Mouse (Mus musculus): ENCODE measurements around the gene Pdlim5. TPM values are rescaled to one million over a fixed set of nuclear protein-coding genes. Genes with fewer than 3 reads are reported as not detected.

Pdlim5 gene
- total RNA-seq, 2 experiments from 2014 or later = 11.5 to 20.2 TPM

- peak; percentile 55 for ATAC-seq (replicated peaks; ENCODE audit: poor library complexity)
Observed at GRCm38 (mm10) chr3:142394796-142395508, 544 bp downstream of the Pdlim5 start.

- ATAC-seq (replicated peaks; ENCODE audit: poor library complexity) = peak; percentile 32
Observed at GRCm38 (mm10) chr3:142394000-142394411, 1.5 kb downstream of the Pdlim5 start.

- no peak for ATAC-seq (replicated peaks; ENCODE audit: poor library complexity)
Observed at GRCm38 (mm10) chr3:142391531-142391930, 4.0 kb downstream of the Pdlim5 start.

- ATAC-seq (replicated peaks; ENCODE audit: poor library complexity) = no peak
Observed at GRCm38 (mm10) chr3:142390288-142390687, 5.2 kb downstream of the Pdlim5 start.

- ATAC-seq (replicated peaks; ENCODE audit: poor library complexity) = no peak
Observed at GRCm38 (mm10) chr3:142388189-142388588, 7.3 kb downstream of the Pdlim5 start.

GRCm38 (mm10) chr3:142386505-142386904 is 9.0 kb downstream of the Pdlim5 start:
- ATAC-seq (replicated peaks; ENCODE audit: poor library complexity) = no peak

GRCm38 (mm10) chr3:142385690-142386089 is 9.8 kb downstream of the Pdlim5 start:
- ATAC-seq (replicated peaks; ENCODE audit: poor library complexity) = no peak

- ATAC-seq (replicated peaks; ENCODE audit: poor library complexity) = no peak
Observed at GRCm38 (mm10) chr3:142376638-142377037, 18.9 kb downstream of the Pdlim5 start.

GRCm38 (mm10) chr3:142375106-142375505 is 20.4 kb downstream of the Pdlim5 start:
- ATAC-seq (replicated peaks; ENCODE audit: poor library complexity) = no peak

GRCm38 (mm10) chr3:142372465-142373147 is 22.9 kb downstream of the Pdlim5 start:
- ATAC-seq (replicated peaks; ENCODE audit: poor library complexity) = no peak

GRCm38 (mm10) chr3:142368411-142368810 is 27.1 kb downstream of the Pdlim5 start:
- ATAC-seq (replicated peaks; ENCODE audit: poor library complexity) = no peak

GRCm38 (mm10) chr3:142362092-142362491 is 33.4 kb downstream of the Pdlim5 start:
- ATAC-seq (replicated peaks; ENCODE audit: poor library complexity) = no peak

GRCm38 (mm10) chr3:142358951-142359350 is 36.5 kb downstream of the Pdlim5 start:
- ATAC-seq (replicated peaks; ENCODE audit: poor library complexity) = no peak

GRCm38 (mm10) chr3:142356661-142357060 is 38.8 kb downstream of the Pdlim5 start:
- peak; percentile 85 for ATAC-seq (replicated peaks; ENCODE audit: poor library complexity)

- no peak for ATAC-seq (replicated peaks; ENCODE audit: poor library complexity)
Observed at GRCm38 (mm10) chr3:142353218-142353617, 42.3 kb downstream of the Pdlim5 start.

GRCm38 (mm10) chr3:142350513-142350912 is 45.0 kb downstream of the Pdlim5 start:
- no peak for ATAC-seq (replicated peaks; ENCODE audit: poor library complexity)

- no peak for ATAC-seq (replicated peaks; ENCODE audit: poor library complexity)
Observed at GRCm38 (mm10) chr3:142348816-142349631, 46.5 kb downstream of the Pdlim5 start.

GRCm38 (mm10) chr3:142346261-142346660 is 49.2 kb downstream of the Pdlim5 start:
- no peak for ATAC-seq (replicated peaks; ENCODE audit: poor library complexity)

GRCm38 (mm10) chr3:142345235-142346125 is 50.0 kb downstream of the Pdlim5 start:
- no peak for ATAC-seq (replicated peaks; ENCODE audit: poor library complexity)

GRCm38 (mm10) chr3:142343786-142344185 is 51.7 kb downstream of the Pdlim5 start:
- ATAC-seq (replicated peaks; ENCODE audit: poor library complexity) = no peak
